Mouse (Mus musculus) heart, adult 9 months (tissue): ENCODE measurements around the gene Plekho1.

Experiments used
- DNase-seq, 2 experiments: peaks; one replicate each; pipeline ENCODE4 v3.0.0; 2022; ENCODE audit warnings: low spot score in 2 of 2

Plekho1 gene

GRCm38 (mm10) chr3:96008463-96008862, 12.7 kb upstream of the Plekho1 start:
- no peak for DNase-seq

- DNase-seq = no peak
These were observed 5.8 kb upstream of the Plekho1 start for GRCm38 (mm10) chr3:96001560-96001959.

GRCm38 (mm10) chr3:96000921-96001501, 5.2 kb upstream of the Plekho1 start:
- no peak for DNase-seq

- peak in 1 of 2 experiments; percentile 39 for DNase-seq
These were observed 4.4 kb upstream of the Plekho1 start for GRCm38 (mm10) chr3:96000080-96000632.

- no peak for DNase-seq
These were observed 3.7 kb upstream of the Plekho1 start for GRCm38 (mm10) chr3:95999308-96000079.

GRCm38 (mm10) chr3:95997203-95997721, 1.5 kb upstream of the Plekho1 start:
- no peak for DNase-seq

GRCm38 (mm10) chr3:95996451-95997073, 761 bp upstream of the Plekho1 start:
- no peak for DNase-seq

- no peak for DNase-seq
These were observed 613 bp downstream of the Plekho1 start for GRCm38 (mm10) chr3:95994975-95995801.

- no peak for DNase-seq
These were observed 1.4 kb downstream of the Plekho1 start for GRCm38 (mm10) chr3:95994381-95994846.

GRCm38 (mm10) chr3:95993881-95994280, 1.9 kb downstream of the Plekho1 start:
- DNase-seq = peak; percentile 58 to 69

GRCm38 (mm10) chr3:95992990-95993603, 2.7 kb downstream of the Plekho1 start:
- DNase-seq = peak in 1 of 2 experiments; percentile 41

- DNase-seq = peak in 1 of 2 experiments; percentile 61
These were observed 5.3 kb downstream of the Plekho1 start for GRCm38 (mm10) chr3:95990413-95990941.

GRCm38 (mm10) chr3:95988969-95989368, 6.8 kb downstream of the Plekho1 start:
- DNase-seq = no peak

GRCm38 (mm10) chr3:95988138-95988537, 7.7 kb downstream of the Plekho1 start:
- no peak for DNase-seq

GRCm38 (mm10) chr3:95987386-95988110, 8.3 kb downstream of the Plekho1 start:
- peak in 1 of 2 experiments; percentile 61 for DNase-seq

GRCm38 (mm10) chr3:95986984-95987383, 8.8 kb downstream of the Plekho1 start:
- DNase-seq = no peak

GRCm38 (mm10) chr3:95986001-95986622, 9.7 kb downstream of the Plekho1 start:
- no peak for DNase-seq

GRCm38 (mm10) chr3:95985209-95986000, 10.4 kb downstream of the Plekho1 start:
- DNase-seq = peak; percentile 71 to 82

- DNase-seq = no peak
These were observed 13.7 kb downstream of the Plekho1 start for GRCm38 (mm10) chr3:95982129-95982528.
